Mouse (Mus musculus) intestine, embryonic 14.5 days (tissue): ENCODE measurements around the gene Asf1a. TPM values are rescaled to one million over a fixed set of nuclear protein-coding genes. Genes with fewer than 3 reads are reported as not detected.

Experiments
- ATAC-seq: fragments of 200-750 bp; cut with Nextera tagmentation; replicated peaks from 2 replicates; pipeline ENCODE4 v1.8.0; 2017; ENCODE audit warnings: low read depth, moderate number of reproducible peaks, moderate TSS enrichment, moderate library complexity; ENCODE audit not compliant: low FRiP score, low TSS enrichment
- DNase-seq: peaks from one replicate; pipeline ENCODE4 v3.0.0-alpha.2; 2018; ENCODE audit warnings: low spot score
- H3K27ac ChIP-seq: fragments of 300-500 bp; sonication (generic); 2 replicates; pipeline ENCODE4 v1.5.1; 2014; ENCODE audit warnings: low read depth, mild to moderate bottlenecking, control low read depth
- H3K27me3 ChIP-seq: fragments of 300-500 bp; sonication (generic); replicated peaks from 2 replicates; pipeline ENCODE4 v1.6.1; 2014; ENCODE audit warnings: low read length, control low read depth; ENCODE audit not compliant: control insufficient read depth, insufficient read depth
- H3K36me3 ChIP-seq: fragments of 300-500 bp; sonication (generic); 2 replicates; pipeline ENCODE4 v1.6.1; 2014; ENCODE audit warnings: low read length, control low read depth; ENCODE audit not compliant: control insufficient read depth, insufficient read depth
- H3K4me1 ChIP-seq: fragments of 300-500 bp; sonication (generic); replicated peaks from 2 replicates; pipeline ENCODE4 v1.6.1; 2014; ENCODE audit warnings: low read length, control low read depth, mixed read lengths; ENCODE audit not compliant: control insufficient read depth, insufficient read depth
- H3K4me2 ChIP-seq: fragments of 300-500 bp; sonication (generic); 2 replicates; pipeline ENCODE4 v1.6.1; 2014; ENCODE audit warnings: low read length
- H3K4me3 ChIP-seq: fragments of 300-500 bp; sonication (generic); 2 replicates; pipeline ENCODE4 v1.5.1; 2014; ENCODE audit warnings: low read depth, low read length, control low read depth, mixed read lengths
- H3K9ac ChIP-seq: fragments of 300-500 bp; sonication (generic); 2 replicates; pipeline ENCODE4 v1.6.1; 2014; ENCODE audit warnings: mild to moderate bottlenecking, low read length
- H3K9me3 ChIP-seq: fragments of 300-500 bp; sonication (generic); 2 replicates; pipeline ENCODE4 v1.6.1; 2016; ENCODE audit warnings: low read length, control low read depth; ENCODE audit not compliant: control insufficient read depth
- WGBS: fragments of 180-500 bp; shearing (Covaris S2); extraction: QIAGEN DNeasy Blood & Tissue Kit; methylation state at CpG from one replicate; pipeline ENCODE4 v1.1.7; 2014; 5-methylcytosine and 5-hydroxymethylcytosine counted together
- polyA plus RNA-seq: library from polyadenylated mRNA; unstranded; fragments of >200 nt; fragmentation: Nextera tagmentation; extraction: Ambion mirVana; gene quantifications from 2 replicates; pipeline ENCODE4 v1.2.1, GENCODE M21; 2014

Gene Asf1a
- 104 and 109 TPM in 2 replicates for polyA plus RNA-seq

GRCm38 (mm10) chr10:53596677-53597120 lies at the start of gene Asf1a:
TSS of gene Asf1a (plus strand) at chr10:53596757.
- peak within 1 kb of the TSS; percentile 97 for H3K9ac ChIP-seq
- WGBS, result under 1% methylated on average over 51 of the region's 52 CpGs
- peak within 1 kb of the TSS; percentile 92 for H3K4me3 ChIP-seq
- peak; percentile 95 for DNase-seq
- H3K27me3 ChIP-seq, result no peaks in the 10 kb centered on the region
- H3K36me3 ChIP-seq, result peaks cover 4% of the 10 kb centered on the region; the same call in 1 of the 2 replicates
- peaks cover 24% of the 10 kb centered on the region for H3K4me1 ChIP-seq
- H3K4me2 ChIP-seq, result peak within 1 kb of the TSS; percentile 66
- peak; percentile 97 for ATAC-seq
- H3K27ac ChIP-seq, result peak within 1 kb of the TSS; percentile 99
- no peaks in the 10 kb centered on the region for H3K9me3 ChIP-seq

- Histone ChIP-seq H3K9ac (no peak overlapping the region), H3K4me2 (no peak overlapping the region), H3K36me3 (no peaks in the 10 kb centered on the region), H3K4me3 (no peak overlapping the region), H3K27me3 (no peaks in the 10 kb centered on the region), H3K4me1 (no peaks in the 10 kb centered on the region), H3K9me3 (no peaks in the 10 kb centered on the region), H3K27ac (no peak overlapping the region)
- DNase-seq (no peak), ATAC-seq (no peak)
- 80% methylated on average over 5 of the region's 5 CpGs for WGBS
These were observed 34.6 kb upstream of the Asf1a start for GRCm38 (mm10) chr10:53562001-53562400.

- Histone ChIP-seq H3K36me3 (no peaks in the 10 kb centered on the region), H3K4me1 (no peaks in the 10 kb centered on the region)
- 90% methylated on average over 2 of the region's 2 CpGs for WGBS
These were observed 31.0 kb upstream of the Asf1a start for GRCm38 (mm10) chr10:53565538-53565937.

DNA sequence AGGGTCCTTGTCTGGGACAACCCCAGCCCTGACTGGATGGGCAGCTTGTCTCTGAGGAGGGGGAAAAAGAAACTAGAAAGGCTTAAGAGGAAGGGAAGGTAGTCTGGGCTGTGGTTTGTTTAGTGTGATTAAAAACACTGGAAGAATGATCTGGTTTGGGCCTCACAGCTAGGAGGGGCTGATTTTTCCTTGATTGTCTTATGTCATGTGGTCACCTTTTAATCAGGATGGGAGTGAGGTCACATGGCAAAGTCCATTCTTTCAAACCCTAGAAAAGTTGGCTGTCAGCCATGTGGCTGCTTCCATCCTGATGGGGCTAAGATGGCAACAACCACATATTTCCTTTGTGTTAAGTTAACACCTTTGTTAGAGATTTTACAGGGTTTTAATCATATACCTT lies 28.0 kb upstream of the Asf1a start:
- no peaks in the 10 kb centered on the region for H3K36me3 ChIP-seq
- H3K4me2 ChIP-seq, result no peak overlapping the region
- no peak overlapping the region for H3K4me3 ChIP-seq
- DNase-seq, result no peak
- H3K4me1 ChIP-seq, result no peaks in the 10 kb centered on the region
- H3K27ac ChIP-seq, result no peak overlapping the region
- H3K9ac ChIP-seq, result no peak overlapping the region
- H3K27me3 ChIP-seq, result no peaks in the 10 kb centered on the region
- H3K9me3 ChIP-seq, result no peaks in the 10 kb centered on the region
- ATAC-seq, result no peak

More at GRCm38 (mm10) chr10:53565538-53565937, 31.0 kb upstream of the Asf1a start:
- no peak overlapping the region for H3K27ac ChIP-seq
- H3K9ac ChIP-seq, result no peak overlapping the region
- H3K4me2 ChIP-seq, result no peak overlapping the region
- no peak for DNase-seq
- no peaks in the 10 kb centered on the region for H3K9me3 ChIP-seq
- no peaks in the 10 kb centered on the region for H3K27me3 ChIP-seq
- H3K4me3 ChIP-seq, result no peak overlapping the region
- ATAC-seq, result no peak

DNA sequence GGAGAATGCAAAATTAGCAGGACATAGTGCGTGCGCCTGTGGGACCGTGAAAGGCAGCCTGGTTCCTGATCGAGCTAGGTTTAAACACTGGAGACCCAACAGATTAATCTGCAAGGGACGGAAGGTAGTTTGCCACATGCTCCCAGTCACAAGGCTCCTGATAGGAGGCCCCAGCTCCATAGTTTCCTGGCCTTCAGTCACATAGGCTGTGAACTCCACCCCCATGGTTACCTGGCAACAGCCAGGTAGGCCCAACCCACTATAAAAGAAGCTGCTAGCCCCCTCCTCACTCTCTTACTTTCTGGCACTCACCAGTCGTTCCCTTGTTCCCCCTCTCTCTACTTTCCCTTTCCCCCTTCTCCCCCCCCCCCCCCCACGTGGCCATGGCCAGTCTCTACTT lies 16.4 kb upstream of the Asf1a start:
- Histone ChIP-seq H3K4me2 (peak overlapping the region; percentile 76), H3K36me3 (no peaks in the 10 kb centered on the region), H3K4me1 (peaks cover 3% of the 10 kb centered on the region), H3K9me3 (no peaks in the 10 kb centered on the region), H3K27me3 (no peaks in the 10 kb centered on the region), H3K9ac (no peak overlapping the region), H3K4me3 (peak overlapping the region; percentile 32; the same call in 1 of the 2 replicates), H3K27ac (peak overlapping the region; percentile 12; the same call in 1 of the 2 replicates)
- 34% methylated on average over 7 of the region's 7 CpGs for WGBS
- DNase-seq, result no peak
- ATAC-seq, result peak; percentile 82

DNA sequence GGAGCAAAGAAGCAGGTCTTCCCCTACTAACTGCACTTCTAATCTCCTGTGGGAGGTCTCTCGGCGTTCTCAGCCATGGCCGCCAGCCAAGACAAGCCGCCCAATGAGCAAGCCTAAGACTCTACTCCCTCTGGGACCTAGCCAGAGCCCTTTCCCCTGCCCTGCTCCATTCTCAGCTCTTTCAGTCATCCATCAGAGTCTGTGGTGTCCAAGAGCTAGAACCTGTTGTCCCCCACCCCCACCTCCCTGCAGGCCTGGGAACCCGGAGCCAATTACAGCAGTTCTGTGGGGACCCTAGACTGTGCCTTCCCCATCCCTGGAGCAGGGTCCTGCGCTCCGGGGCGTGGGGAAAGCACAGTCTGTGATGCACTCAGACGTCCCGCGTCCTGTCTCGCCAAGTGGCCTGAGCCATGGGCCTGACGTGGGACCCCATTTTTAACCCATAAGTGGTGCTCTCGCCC lies 15.9 kb upstream of the Asf1a start:
- Histone ChIP-seq H3K27me3 (no peaks in the 10 kb centered on the region), H3K36me3 (no peaks in the 10 kb centered on the region), H3K9me3 (no peaks in the 10 kb centered on the region), H3K9ac (peak overlapping the region; percentile 31; the same call in 1 of the 2 replicates), H3K27ac (peak overlapping the region; percentile 57; the same call in 1 of the 2 replicates), H3K4me3 (peak overlapping the region; percentile 32), H3K4me2 (peak overlapping the region; percentile 76), H3K4me1 (peaks cover 3% of the 10 kb centered on the region)
- 5% methylated on average over 14 of the region's 14 CpGs for WGBS
- peak; percentile 86 for ATAC-seq
- peak; percentile 81 for DNase-seq

- peak overlapping the region; percentile 57; the same call in 1 of the 2 replicates for H3K27ac ChIP-seq
- ATAC-seq (peak; percentile 68), DNase-seq (no peak)
- 14% methylated on average over 11 of the region's 12 CpGs for WGBS
- peak overlapping the region; percentile 76 for H3K4me2 ChIP-seq
- 0 out of 2 replicates have a peak overlapping the region, but pooled peaks have one; percentile 31 for H3K9ac ChIP-seq
- no peaks in the 10 kb centered on the region for H3K27me3 ChIP-seq
- no peaks in the 10 kb centered on the region for H3K9me3 ChIP-seq
- H3K4me3 ChIP-seq, result peak overlapping the region; percentile 32
- no peaks in the 10 kb centered on the region for H3K36me3 ChIP-seq
- H3K4me1 ChIP-seq, result peaks cover 3% of the 10 kb centered on the region
These were observed 15.5 kb upstream of the Asf1a start for GRCm38 (mm10) chr10:53581087-53581486.

DNA sequence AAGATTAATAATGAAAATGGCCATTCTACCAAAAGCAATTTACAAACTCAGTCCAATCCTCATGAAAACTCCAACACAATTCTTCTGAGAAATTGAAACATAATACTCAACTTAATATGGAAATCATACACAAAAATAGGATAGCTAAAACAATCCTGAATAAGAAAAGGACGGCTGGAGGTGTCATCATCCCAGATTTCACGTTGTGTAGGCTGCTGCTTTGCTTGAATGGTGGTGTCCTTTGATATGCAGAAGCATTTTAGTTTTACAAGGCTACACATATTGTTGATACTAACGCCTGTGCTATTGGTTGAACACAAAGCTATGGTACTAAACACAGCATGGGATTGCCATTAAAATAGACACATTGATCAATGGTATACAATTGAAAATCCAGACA lies 10.8 kb upstream of the Asf1a start:
- ATAC-seq (no peak), DNase-seq (no peak)
- Histone ChIP-seq H3K4me3 (no peak overlapping the region), H3K4me2 (no peak overlapping the region), H3K27ac (no peak overlapping the region), H3K4me1 (peaks cover 3% of the 10 kb centered on the region; the same call in 1 of the 2 replicates), H3K9ac (no peak overlapping the region), H3K36me3 (no peaks in the 10 kb centered on the region), H3K27me3 (no peaks in the 10 kb centered on the region), H3K9me3 (no peaks in the 10 kb centered on the region)
- WGBS, result 87% methylated on average over 3 of the region's 3 CpGs
